Mouse (Mus musculus) layer of hippocampus, adult 9-11 months (tissue): ENCODE results near the gene Gm28044.
"Not testable (repeated sequence)": the region's sequence is repeated elsewhere in the genome, so short reads cannot be mapped to it uniquely, and the experiment has no call there.

Experiments used
- DNase-seq: peaks from one replicate; pipeline ENCODE4 v3.0.0; 2022

The Gm28044 gene

GRCm38 (mm10) chr13:67360131-67360744 lies at the start of gene Gm28044, which contains the start of gene Zfp953:
Gene Gm28044 (minus strand): TSS chr13:67360536.
Gene Zfp953 (minus strand): TSS chr13:67360605.
- peak; percentile 90 for DNase-seq

- DNase-seq, result peak; percentile 61
Observed at GRCm38 (mm10) chr13:67399183-67399903, 39.0 kb upstream of the Gm28044 start, which contains the start of gene Zfp429. Gene Zfp429 (minus strand): TSS chr13:67399819.

DNA sequence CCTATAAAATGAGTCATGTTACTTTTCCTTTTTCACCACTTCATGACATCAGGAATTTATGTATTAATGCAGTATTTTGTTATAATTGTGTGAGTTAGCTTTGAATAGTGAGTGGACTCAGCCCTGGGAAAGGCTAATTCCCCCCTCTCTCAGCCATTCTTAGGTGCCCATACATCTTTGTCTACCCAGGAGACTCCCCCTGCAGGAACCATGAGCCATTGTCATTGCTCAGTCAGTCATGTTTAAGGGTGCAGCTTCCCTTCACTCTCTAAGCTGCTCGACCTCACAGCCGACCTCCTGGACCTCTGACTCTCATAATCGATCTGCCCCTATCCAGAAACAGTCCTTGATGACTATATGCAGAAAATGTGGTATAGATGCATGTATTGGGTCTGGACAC lies 15.9 kb upstream of the Gm28044 start:
- DNase-seq, result not testable (repeated sequence)

GRCm38 (mm10) chr13:67375050-67375911 lies 14.9 kb upstream of the Gm28044 start, which contains the start of the genes Gm28041 and Zfp456:
Gene Gm28041 (minus strand): TSS chr13:67375733.
Gene Zfp456 (minus strand): TSS chr13:67375810.
- DNase-seq, result peak; percentile 56

GRCm38 (mm10) chr13:67351854-67352253 lies 8.5 kb downstream of the Gm28044 start:
- no peak for DNase-seq

DNA sequence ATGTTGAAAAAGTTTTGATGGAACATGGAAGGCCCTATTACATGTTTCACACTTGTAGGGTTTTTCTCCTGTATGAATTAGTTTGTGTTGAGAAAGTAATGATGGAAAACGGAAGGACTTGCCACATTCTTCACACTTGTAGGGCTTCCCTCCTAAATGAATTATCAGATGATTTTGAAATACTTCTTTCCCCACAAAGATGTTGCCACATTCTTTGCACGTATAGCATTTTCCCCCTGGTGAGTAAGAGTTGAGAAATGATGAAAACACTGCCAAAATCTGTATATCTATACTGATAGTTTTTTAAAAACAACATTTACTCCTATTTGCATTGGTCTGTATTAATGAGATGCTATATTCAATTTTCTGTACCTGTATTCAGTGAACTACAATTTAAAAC lies 16.9 kb downstream of the Gm28044 start:
- no peak for DNase-seq

- DNase-seq, result no peak
Observed at GRCm38 (mm10) chr13:67332877-67333276, 27.5 kb downstream of the Gm28044 start.

GRCm38 (mm10) chr13:67332019-67332724 lies 28.2 kb downstream of the Gm28044 start, which contains the start of gene Zfp595:
Gene Zfp595 (minus strand): TSS chr13:67332570.
- peak; percentile 90 for DNase-seq

DNA sequence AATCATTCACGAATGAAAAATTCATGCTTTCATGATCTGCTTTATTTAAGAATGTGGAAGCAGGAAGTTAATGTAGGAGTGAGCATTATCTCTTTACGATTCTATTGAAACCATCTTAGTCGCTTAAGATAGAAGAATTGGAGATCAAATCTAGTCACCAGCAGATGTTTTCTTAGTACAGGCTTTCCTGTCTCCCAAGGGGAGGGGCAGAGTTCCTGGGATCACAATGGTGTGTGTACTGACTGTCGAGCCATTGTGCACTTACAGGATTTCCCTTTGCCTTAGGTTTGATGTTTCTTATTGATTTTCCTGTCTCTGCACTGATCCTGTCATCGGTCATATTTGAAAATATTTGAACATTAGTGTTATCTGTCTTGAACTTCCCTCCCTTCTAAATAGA lies 53.6 kb downstream of the Gm28044 start:
- no peak for DNase-seq

DNA sequence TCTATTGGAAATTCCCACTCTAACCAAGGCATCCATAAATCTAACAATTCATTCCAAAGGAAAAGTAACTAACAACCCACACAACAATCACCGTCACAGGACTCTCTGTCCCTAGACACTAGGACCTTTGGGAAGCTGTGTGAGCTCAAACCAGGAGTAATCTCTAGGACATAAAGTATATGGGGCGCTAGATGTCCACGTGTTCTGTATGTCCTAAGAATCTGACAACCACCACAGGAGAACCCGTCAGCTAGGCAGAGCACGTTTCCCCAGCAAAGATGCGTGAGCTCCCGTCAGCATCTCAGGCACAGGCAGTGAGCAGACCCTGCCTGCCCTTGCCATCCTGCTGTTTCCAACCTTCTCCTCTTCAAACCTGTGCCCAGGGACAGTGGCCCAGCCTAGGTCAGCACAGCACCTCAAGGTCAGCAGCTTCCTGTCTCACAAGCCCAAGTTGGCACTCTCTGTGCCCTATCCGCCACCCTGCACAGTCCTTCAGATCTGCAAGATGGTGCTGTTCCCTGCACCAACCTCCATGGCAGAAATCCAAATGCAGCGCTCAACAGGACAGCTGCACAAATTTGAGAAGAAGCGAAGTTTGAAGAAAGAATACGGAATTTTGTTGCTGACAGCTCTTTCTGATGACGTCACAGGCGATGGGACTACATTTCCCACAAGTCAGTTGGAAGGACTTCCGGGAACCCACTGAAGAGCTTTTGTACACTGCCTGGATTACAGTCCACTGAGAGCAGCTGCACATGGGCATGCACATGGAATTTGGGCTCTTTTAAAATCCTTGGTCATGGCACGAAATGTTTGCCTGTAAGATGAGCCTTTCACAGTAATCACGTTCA lies 54.3 kb downstream of the Gm28044 start, which contains the start of gene Zfp457:
Gene Zfp457, minus strand, starts transcription at position 664 of the 851 bp plus-strand sequence.
- DNase-seq, result peak; percentile 95

GRCm38 (mm10) chr13:67278314-67278713 lies 82.0 kb downstream of the Gm28044 start, which contains the start of gene Zfp458:
Gene Zfp458 (minus strand): TSS chr13:67278466.
- peak; percentile 17 for DNase-seq

- not testable (repeated sequence) for DNase-seq
Observed at GRCm38 (mm10) chr13:67269383-67270065, 90.8 kb downstream of the Gm28044 start.

GRCm38 (mm10) chr13:67268568-67269369 lies 91.6 kb downstream of the Gm28044 start:
- peak; percentile 88 for DNase-seq
